Mouse (Mus musculus): Measurements from ENCODE around the gene Fhit. TPM values are rescaled to one million over a fixed set of nuclear protein-coding genes. Genes with fewer than 3 reads are reported as not detected.

The Fhit gene
- polyA plus RNA-seq, 1 experiment from 2014 or later: 8.6 TPM

GRCm38 (mm10) chr14:9609120-9609519, 1552.7 kb downstream of the Fhit start:
- H3K27ac ChIP-seq: no peak overlapping the region
- WGBS: 75% methylated on average over 7 of the region's 7 CpGs
- no peak overlapping the region for H3K4me2 ChIP-seq
- no peak for ATAC-seq (replicated peaks)
- H3K9ac ChIP-seq: no peak overlapping the region
- H3K9me3 ChIP-seq: no peaks in the 10 kb centered on the region
- H3K36me3 ChIP-seq (replicated peaks): no peaks in the 10 kb centered on the region
- H3K4me3 ChIP-seq: no peak overlapping the region
- no peaks in the 10 kb centered on the region for H3K27me3 ChIP-seq (replicated peaks)
- peaks cover 3% of the 10 kb centered on the region; the same call in 1 of the 2 replicates for H3K4me1 ChIP-seq

DNA sequence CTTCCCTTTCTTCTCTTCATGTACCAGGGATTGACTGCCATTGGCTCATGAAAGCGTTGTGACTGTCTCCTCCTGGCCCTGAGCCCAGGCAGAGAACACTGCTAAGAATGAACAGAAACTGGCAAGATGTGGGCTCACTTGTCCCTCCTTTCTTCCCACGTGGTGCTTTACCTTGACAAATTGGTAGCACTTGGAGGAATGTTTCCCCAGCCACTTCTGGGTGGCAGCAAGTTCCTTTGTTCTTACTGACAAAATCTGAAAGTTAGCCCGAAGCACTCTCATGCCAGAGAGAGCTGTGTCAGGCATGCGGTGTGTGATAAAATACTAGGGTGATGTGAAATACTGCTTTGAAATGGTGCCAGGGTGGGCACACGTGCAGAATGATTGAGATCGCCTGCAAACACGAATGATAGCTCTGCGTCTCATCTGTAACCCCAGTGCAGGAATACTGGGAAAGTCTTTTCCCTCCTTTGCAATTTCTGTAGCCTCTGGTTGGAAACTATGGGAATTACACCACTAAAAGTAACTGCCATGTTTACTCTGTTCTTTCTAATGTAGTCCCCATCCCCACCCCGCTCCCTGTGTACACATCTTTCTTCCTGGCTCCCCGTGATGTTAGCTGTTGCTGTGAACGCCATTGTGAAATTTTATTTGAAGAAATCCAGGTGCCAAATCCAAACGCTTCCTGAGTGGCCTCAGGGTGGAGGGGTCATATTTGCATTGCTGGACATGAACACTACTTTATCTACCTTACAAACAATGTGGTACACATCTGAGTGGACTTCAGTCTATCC, 1555.1 kb downstream of the Fhit start:
- Histone ChIP-seq H3K4me1 (peaks cover 3% of the 10 kb centered on the region; the same call in 1 of the 2 replicates), H3K36me3 (replicated peaks) (no peaks in the 10 kb centered on the region), H3K9me3 (no peaks in the 10 kb centered on the region), H3K27ac (no peak overlapping the region), H3K4me3 (no peak overlapping the region), H3K27me3 (replicated peaks) (no peaks in the 10 kb centered on the region), H3K9ac (no peak overlapping the region), H3K4me2 (no peak overlapping the region)
- peak; percentile 71 for ATAC-seq (replicated peaks)
- WGBS: 70% methylated on average over 12 of the region's 12 CpGs

DNA sequence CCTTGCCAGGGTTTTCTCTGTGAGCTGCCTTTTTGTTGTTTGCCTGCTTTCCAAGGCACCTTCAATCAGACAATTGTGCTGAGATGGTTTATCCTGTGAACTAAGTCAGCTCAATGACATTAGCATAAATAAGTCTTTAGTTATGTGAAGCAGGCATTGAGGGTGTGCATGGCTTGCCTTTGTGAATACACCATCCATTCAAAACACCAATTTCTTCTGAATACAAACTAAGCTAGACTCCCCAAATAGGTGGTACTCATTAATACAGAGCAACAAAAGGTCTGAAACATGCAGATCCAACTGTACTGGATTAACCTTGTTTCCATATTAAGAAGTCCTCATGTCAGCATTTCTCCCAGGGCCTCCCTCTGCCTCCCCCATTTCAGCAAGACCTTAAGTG, 1561.6 kb downstream of the Fhit start:
- Histone ChIP-seq H3K4me3 (no peak overlapping the region), H3K36me3 (replicated peaks) (no peaks in the 10 kb centered on the region), H3K9ac (no peak overlapping the region), H3K4me2 (no peak overlapping the region), H3K27me3 (replicated peaks) (no peaks in the 10 kb centered on the region), H3K27ac (no peak overlapping the region), H3K4me1 (no peaks in the 10 kb centered on the region), H3K9me3 (no peaks in the 10 kb centered on the region)
- 0 out of 2 replicates have a peak, but pooled peaks have one; percentile 24 for ATAC-seq (replicated peaks)

DNA sequence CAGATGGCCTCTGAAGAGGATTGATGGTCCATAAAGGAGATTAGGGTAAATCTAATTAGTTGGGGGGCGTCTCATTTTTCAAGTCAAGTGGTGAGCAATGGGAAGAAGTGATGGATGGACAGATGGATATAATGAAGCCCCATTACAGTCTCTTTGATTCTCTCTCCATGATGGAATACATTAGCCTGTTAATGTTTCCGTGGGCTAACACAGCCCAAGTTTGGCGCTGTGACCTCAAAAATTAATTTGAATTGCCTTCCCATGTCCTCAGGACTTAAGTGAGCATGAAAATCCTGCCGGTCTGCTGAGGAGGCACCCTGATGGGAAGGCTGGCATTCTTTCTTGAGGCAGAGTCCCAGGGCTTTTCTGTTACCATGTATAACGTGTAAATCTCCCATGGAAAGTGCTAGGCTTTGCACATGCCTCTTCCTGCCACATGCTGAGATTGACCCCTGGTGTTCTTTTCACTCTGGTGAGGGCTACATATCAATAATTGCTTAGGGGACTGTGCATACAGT, 1564.3 kb downstream of the Fhit start:
- H3K4me2 ChIP-seq: no peak overlapping the region
- H3K4me1 ChIP-seq: no peaks in the 10 kb centered on the region
- no peak overlapping the region for H3K4me3 ChIP-seq
- no peak overlapping the region for H3K9ac ChIP-seq
- 5% methylated on average over 5 of the region's 5 CpGs for WGBS
- H3K27ac ChIP-seq: no peak overlapping the region
- 0 out of 2 replicates have a peak, but pooled peaks have one; percentile 33 for ATAC-seq (replicated peaks)
- no peaks in the 10 kb centered on the region for H3K9me3 ChIP-seq
- no peaks in the 10 kb centered on the region for H3K36me3 ChIP-seq (replicated peaks)
- no peaks in the 10 kb centered on the region for H3K27me3 ChIP-seq (replicated peaks)

DNA sequence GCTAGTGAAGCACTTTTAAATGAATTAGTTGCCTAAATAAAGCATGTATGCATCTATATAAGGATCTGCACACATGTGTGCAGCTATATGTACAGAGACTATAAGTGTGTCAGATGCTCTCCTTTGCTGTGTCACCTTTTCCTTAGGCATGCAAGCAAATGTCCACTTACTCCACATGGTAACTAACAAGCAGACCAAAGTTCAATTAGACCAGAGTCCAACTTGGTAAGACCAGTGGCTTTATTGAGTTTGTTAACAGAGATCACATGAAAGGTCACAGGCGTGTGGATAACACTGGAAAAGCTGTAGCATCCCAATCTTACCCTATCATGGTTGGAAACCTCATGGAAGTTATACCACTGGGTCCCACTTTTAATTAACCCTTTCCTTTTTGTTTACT, 1572.7 kb downstream of the Fhit start:
- no peaks in the 10 kb centered on the region for H3K4me1 ChIP-seq
- no peaks in the 10 kb centered on the region for H3K27me3 ChIP-seq (replicated peaks)
- no peak for ATAC-seq (replicated peaks)
- no peak overlapping the region for H3K4me2 ChIP-seq
- 94% methylated on average over 1 of the region's 1 CpGs for WGBS
- no peak overlapping the region for H3K9ac ChIP-seq
- H3K36me3 ChIP-seq (replicated peaks): no peaks in the 10 kb centered on the region
- H3K4me3 ChIP-seq: no peak overlapping the region
- H3K27ac ChIP-seq: no peak overlapping the region
- H3K9me3 ChIP-seq: no peaks in the 10 kb centered on the region

DNA sequence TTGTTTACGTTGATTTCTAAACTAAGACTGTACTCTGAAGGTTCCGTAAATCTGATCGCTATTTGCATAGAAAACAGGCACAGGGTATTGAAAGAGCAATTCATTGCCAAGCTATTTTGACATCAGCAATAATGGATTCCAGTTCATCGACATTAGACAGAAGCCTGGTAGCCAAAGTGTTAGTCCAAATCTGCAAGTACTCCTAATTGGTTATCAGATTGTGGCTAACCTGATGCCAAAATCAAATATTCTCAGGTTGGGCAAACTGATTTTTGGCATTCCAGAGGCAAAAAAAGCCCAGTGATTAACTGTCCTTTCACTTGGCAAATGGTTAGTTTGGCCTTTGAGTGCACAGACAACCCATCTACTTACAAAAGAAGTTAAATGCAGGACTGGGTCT, 1573.9 kb downstream of the Fhit start:
- no peak for ATAC-seq (replicated peaks)
- Histone ChIP-seq H3K4me3 (no peak overlapping the region), H3K27ac (no peak overlapping the region), H3K4me2 (no peak overlapping the region), H3K9me3 (no peaks in the 10 kb centered on the region), H3K36me3 (replicated peaks) (no peaks in the 10 kb centered on the region), H3K4me1 (no peaks in the 10 kb centered on the region), H3K27me3 (replicated peaks) (no peaks in the 10 kb centered on the region), H3K9ac (no peak overlapping the region)
- 90% methylated on average over 4 of the region's 4 CpGs for WGBS

DNA sequence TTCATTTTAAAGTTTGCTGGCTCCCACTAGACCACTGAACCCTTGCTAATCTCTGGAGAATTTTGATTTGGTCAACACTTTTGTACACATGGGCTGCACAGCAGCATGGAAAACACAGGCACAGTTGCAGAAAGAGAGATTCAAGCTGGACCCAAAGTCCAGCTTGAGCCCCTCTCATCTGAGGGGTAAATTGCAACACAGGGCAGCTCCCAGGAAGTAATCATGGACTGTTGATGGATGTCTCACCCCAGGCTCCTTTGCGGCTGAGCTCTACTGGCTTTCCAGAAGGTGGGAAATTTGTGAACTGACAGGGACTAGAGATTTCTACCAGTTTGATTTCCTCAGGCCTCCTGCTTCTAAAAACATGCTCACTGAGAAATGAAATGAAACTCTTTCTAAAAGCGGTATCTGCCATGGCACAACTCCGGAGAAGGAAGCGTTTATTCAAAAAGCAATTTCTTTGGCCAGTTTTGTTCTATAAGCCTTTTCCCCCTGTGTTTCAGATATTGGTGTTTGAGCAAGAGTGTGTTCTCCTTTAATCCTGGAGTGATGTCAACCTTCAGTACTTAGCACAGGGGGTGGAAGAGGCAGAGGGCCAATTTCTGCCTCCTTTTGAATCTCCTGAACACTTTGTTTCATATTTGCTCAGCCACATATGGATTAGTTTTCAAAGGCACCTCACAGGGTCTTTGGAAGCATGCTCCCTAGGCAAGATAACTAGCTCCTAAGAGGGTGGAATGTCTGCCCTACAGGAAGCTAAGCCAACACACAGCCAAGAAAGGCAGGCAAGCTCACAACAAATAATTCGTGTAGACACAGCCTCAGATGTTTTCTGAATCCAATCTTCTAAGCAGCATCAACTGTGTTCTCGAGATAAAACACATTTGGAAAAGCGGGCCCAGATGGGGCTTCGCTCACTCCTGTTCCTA, 1578.3 kb downstream of the Fhit start:
- Histone ChIP-seq H3K4me1 (no peaks in the 10 kb centered on the region), H3K27me3 (replicated peaks) (no peaks in the 10 kb centered on the region), H3K4me3 (no peak overlapping the region), H3K36me3 (replicated peaks) (no peaks in the 10 kb centered on the region), H3K9me3 (no peaks in the 10 kb centered on the region), H3K4me2 (no peak overlapping the region), H3K27ac (no peak overlapping the region), H3K9ac (no peak overlapping the region)
- 69% methylated on average over 8 of the region's 8 CpGs for WGBS
- 0 out of 2 replicates have a peak, but pooled peaks have one; percentile 33 for ATAC-seq (replicated peaks)

- Histone ChIP-seq H3K4me3 (no peak overlapping the region), H3K4me2 (no peak overlapping the region), H3K27me3 (replicated peaks) (no peaks in the 10 kb centered on the region), H3K4me1 (0 out of 2 replicates have a peak, but pooled peaks cover 3% of the 10 kb centered on the region), H3K9me3 (no peaks in the 10 kb centered on the region), H3K27ac (no peak overlapping the region), H3K36me3 (replicated peaks) (no peaks in the 10 kb centered on the region), H3K9ac (no peak overlapping the region)
- no peak for ATAC-seq (replicated peaks)
- WGBS: 70% methylated on average over 5 of the region's 5 CpGs
Measured at GRCm38 (mm10) chr14:9556333-9556732, 1605.5 kb downstream of the Fhit start.

GRCm38 (mm10) chr14:9555807-9556206, 1606.0 kb downstream of the Fhit start:
- H3K4me3 ChIP-seq: no peak overlapping the region
- H3K36me3 ChIP-seq (replicated peaks): no peaks in the 10 kb centered on the region
- H3K27ac ChIP-seq: no peak overlapping the region
- 0 out of 2 replicates have a peak, but pooled peaks cover 3% of the 10 kb centered on the region for H3K4me1 ChIP-seq
- H3K9ac ChIP-seq: no peak overlapping the region
- no peaks in the 10 kb centered on the region for H3K27me3 ChIP-seq (replicated peaks)
- 75% methylated on average over 6 of the region's 6 CpGs for WGBS
- H3K4me2 ChIP-seq: no peak overlapping the region
- no peak for ATAC-seq (replicated peaks)
- no peaks in the 10 kb centered on the region for H3K9me3 ChIP-seq

GRCm38 (mm10) chr14:9552149-9552548, 1609.7 kb downstream of the Fhit start:
- ATAC-seq (replicated peaks): no peak

GRCm38 (mm10) chr14:9547952-9548351, 1613.9 kb downstream of the Fhit start:
- H3K9ac ChIP-seq: no peak overlapping the region
- H3K4me2 ChIP-seq: no peak overlapping the region
- no peaks in the 10 kb centered on the region for H3K36me3 ChIP-seq (replicated peaks)
- no peaks in the 10 kb centered on the region for H3K4me1 ChIP-seq
- no peak overlapping the region for H3K27ac ChIP-seq
- 17% methylated on average over 1 of the region's 1 CpGs for whole genome bisulfite sequencing
- H3K4me3 ChIP-seq: no peak overlapping the region
- no peaks in the 10 kb centered on the region for H3K9me3 ChIP-seq
- H3K27me3 ChIP-seq (replicated peaks): no peaks in the 10 kb centered on the region
- no peak for ATAC-seq (replicated peaks)

More at GRCm38 (mm10) chr14:9552149-9552548, 1609.7 kb downstream of the Fhit start:
- Histone ChIP-seq H3K36me3 (replicated peaks) (no peaks in the 10 kb centered on the region), H3K4me2 (no peak overlapping the region), H3K4me3 (no peak overlapping the region), H3K9ac (no peak overlapping the region), H3K27me3 (replicated peaks) (no peaks in the 10 kb centered on the region), H3K27ac (no peak overlapping the region), H3K4me1 (0 out of 2 replicates have a peak, but pooled peaks cover 3% of the 10 kb centered on the region), H3K9me3 (no peaks in the 10 kb centered on the region)

DNA sequence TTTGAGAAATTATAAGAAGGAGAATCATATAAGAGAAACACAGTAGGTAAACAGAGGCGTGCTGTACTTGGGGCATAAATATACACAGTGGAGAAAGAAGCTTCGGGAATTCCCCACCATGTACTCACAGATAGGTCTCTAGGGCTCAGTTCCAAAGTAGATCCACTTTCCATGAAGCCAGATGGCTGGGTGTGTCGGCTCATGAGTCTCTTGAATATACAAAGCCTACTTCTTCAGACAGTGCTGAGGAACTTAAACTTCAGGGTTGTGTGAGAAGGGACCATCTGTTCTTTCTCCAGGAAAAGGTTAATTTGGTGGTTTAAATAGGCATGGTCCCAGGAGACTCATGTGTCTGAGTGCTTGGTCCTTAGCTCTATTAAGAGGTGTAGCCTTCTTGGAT, 1617.5 kb downstream of the Fhit start:
- no peaks in the 10 kb centered on the region for H3K36me3 ChIP-seq (replicated peaks)
- H3K4me3 ChIP-seq: no peak overlapping the region
- no peaks in the 10 kb centered on the region for H3K9me3 ChIP-seq
- H3K4me2 ChIP-seq: no peak overlapping the region
- no peak for ATAC-seq (replicated peaks)
- H3K27me3 ChIP-seq (replicated peaks): no peaks in the 10 kb centered on the region
- H3K9ac ChIP-seq: no peak overlapping the region
- H3K27ac ChIP-seq: no peak overlapping the region
- 83% methylated on average over 3 of the region's 3 CpGs for WGBS
- H3K4me1 ChIP-seq: no peaks in the 10 kb centered on the region

Measured in midbrain, embryonic 15.5 days (tissue).